Mouse (Mus musculus) liver, postnatal 0 days (tissue): ENCODE measurements around the gene Rnf20.

Source experiments
- CTCF ChIP-seq: sonication (generic); IDR thresholded peaks from 2 replicates; pipeline ENCODE4 v1.5.1; 2016; ENCODE audit warnings: antibody characterized with exemption, low read depth
- EP300 ChIP-seq: IDR thresholded peaks from 2 replicates; pipeline ENCODE4 v1.6.1; 2016; ENCODE audit warnings: antibody characterized with exemption, low read depth, mild to moderate bottlenecking

DNA sequence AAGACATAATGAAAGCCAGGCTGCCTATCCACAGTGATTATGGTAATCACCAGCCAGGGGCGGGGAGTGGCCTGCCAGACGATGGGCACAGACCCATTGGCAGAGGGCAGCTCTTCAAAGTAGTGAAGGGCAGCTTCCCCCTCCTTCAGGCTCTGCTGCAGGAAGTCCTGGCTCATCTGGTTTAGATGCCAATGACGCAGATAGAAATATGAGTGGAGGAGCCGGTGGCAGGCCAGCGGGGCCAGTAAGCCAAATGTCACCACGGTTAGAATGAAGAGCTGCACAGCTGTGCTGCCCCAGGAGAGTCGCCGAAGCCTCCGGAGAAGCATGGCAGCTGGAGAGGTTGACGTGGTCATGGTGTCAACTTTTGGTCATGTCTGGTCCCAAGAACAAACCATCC lies 45.0 kb upstream of the Rnf20 start:
- TF ChIP-seq EP300 (no peak), CTCF (no peak)
